Mouse (Mus musculus) forebrain, embryonic 11.5 days (tissue): ENCODE results near the gene Cdh4. TPM values are rescaled to one million over a fixed set of nuclear protein-coding genes. Genes with fewer than 3 reads are reported as not detected.

Source experiments
- ATAC-seq: fragments of 200-750 bp; cut with Nextera tagmentation; replicated peaks from 2 replicates; pipeline ENCODE4 v1.8.0; 2017; ENCODE audit warnings: moderate TSS enrichment; ENCODE audit not compliant: low FRiP score
- DNase-seq: peaks from one replicate; pipeline ENCODE4 v3.0.0-alpha.2; 2017; ENCODE audit warnings: low spot score
- H3K27ac ChIP-seq: fragments of 300-500 bp; sonication (generic); 2 replicates; pipeline ENCODE4 v1.5.1; 2014; ENCODE audit warnings: low read depth, low read length
- H3K27me3 ChIP-seq: fragments of 300-500 bp; sonication (generic); 2 replicates; pipeline ENCODE4 v1.6.1; 2014; ENCODE audit warnings: mild to moderate bottlenecking, low read length, mixed read lengths; ENCODE audit not compliant: control insufficient read depth, insufficient read depth
- H3K36me3 ChIP-seq: fragments of 300-500 bp; sonication (generic); 2 replicates; pipeline ENCODE4 v1.6.1; 2014; ENCODE audit warnings: mild to moderate bottlenecking, low read length, moderate library complexity, mixed read lengths; ENCODE audit not compliant: control insufficient read depth, insufficient read depth
- H3K4me1 ChIP-seq: fragments of 300-500 bp; sonication (generic); replicated peaks from 2 replicates; pipeline ENCODE4 v1.6.1; 2014; ENCODE audit warnings: low read length, mixed read lengths; ENCODE audit not compliant: control insufficient read depth, insufficient read depth
- H3K4me2 ChIP-seq: fragments of 300-500 bp; sonication (generic); 2 replicates; pipeline ENCODE4 v1.6.1; 2014; ENCODE audit warnings: low read depth, mild to moderate bottlenecking, low read length, moderate library complexity, mixed read lengths; ENCODE audit not compliant: severe bottlenecking
- H3K4me3 ChIP-seq: fragments of 300-500 bp; sonication (generic); 2 replicates; pipeline ENCODE4 v1.5.1; 2014; ENCODE audit warnings: low read depth, low read length
- H3K9ac ChIP-seq: fragments of 300-500 bp; sonication (generic); 2 replicates; pipeline ENCODE4 v1.6.1; 2014; ENCODE audit warnings: low read length
- H3K9me3 ChIP-seq: fragments of 300-500 bp; sonication (generic); 2 replicates; pipeline ENCODE4 v1.6.1; 2016; ENCODE audit warnings: low read length, mixed read lengths; ENCODE audit not compliant: control insufficient read depth
- WGBS: fragments of 180-500 bp; shearing (Covaris S2); extraction: QIAGEN DNeasy Blood & Tissue Kit; methylation state at CpG from one replicate; pipeline ENCODE4 v1.1.7; 2014; 5-methylcytosine and 5-hydroxymethylcytosine counted together
- polyA plus RNA-seq: library from polyadenylated mRNA; unstranded; fragments of >200 nt; fragmentation: Nextera tagmentation; extraction: Ambion mirVana; gene quantifications from 2 replicates; pipeline ENCODE4 v1.2.1, GENCODE M21; 2014

Cdh4 gene
- polyA plus RNA-seq, 1 experiment from 2014 or later: 24.5 TPM

DNA sequence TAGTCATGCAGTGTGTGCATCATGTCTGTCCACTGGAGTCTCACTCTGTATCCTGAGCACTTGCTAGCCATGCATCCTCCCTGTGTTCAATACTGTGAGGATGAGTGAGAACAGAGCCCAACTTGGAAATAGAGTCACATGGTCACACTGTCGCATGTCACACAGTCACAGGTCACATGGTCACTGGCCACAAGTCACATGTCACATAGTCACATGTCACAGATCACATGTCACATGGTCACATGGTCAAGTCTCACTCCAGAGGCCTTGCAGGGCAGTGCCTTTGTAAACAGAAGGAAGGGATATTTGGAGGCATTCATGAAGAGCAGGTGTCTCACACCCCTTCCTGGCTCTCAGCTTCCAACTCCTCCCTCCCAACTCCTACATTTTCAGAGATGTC lies 217.0 kb downstream of the Cdh4 start:
- Histone ChIP-seq H3K27me3 (no peaks in the 10 kb centered on the region; the same call in 1 of the 2 replicates), H3K9ac (no peak overlapping the region), H3K4me2 (no peak overlapping the region), H3K27ac (no peak overlapping the region), H3K4me1 (peaks cover 10% of the 10 kb centered on the region), H3K4me3 (no peak overlapping the region), H3K9me3 (no peaks in the 10 kb centered on the region; the same call in 1 of the 2 replicates), H3K36me3 (no peaks in the 10 kb centered on the region)
- WGBS: 100% methylated on average over 1 of the region's 1 CpGs
- DNase-seq: no peak
- ATAC-seq: no peak

DNA sequence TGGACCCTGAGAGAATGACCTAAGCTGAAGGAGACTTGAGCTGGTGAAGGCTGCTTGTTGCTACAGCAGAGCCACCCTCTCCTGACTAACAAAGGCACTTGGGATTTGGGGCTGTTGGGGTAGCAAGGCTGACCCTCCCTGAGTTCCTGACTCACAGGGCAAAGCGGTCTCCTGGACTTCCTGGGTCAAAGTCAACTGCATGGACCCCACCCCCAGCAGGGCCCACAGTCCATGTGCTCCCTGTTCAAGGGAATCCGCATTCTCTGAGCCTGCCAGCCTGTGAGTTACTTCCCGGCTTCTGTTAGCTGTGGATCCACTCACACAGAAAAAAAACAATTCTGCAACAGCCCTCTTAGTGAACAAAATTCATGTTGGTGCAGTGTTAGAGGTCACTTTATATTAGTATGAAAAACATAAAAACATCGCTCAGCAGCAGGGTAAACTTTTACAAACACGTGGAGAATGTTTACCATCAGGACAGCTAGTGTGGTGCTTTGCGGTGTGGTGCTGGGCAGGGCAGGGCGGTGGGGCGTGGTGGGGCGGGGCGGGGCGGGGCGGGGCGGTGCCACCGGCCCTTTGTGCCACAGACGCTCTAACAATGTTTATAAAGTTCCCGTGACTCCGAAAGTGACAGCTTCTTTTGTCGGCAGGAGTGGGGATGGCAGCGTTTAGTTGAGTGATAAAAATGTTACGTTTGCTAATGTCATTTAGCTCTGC lies 219.9 kb downstream of the Cdh4 start:
- H3K4me2 ChIP-seq: peak overlapping the region; percentile 11; the same call in 1 of the 2 replicates
- peak; percentile 69 for ATAC-seq
- no peak for DNase-seq
- WGBS: 6% methylated on average over 20 of the region's 20 CpGs
- no peak overlapping the region for H3K9ac ChIP-seq
- peaks cover 10% of the 10 kb centered on the region for H3K4me1 ChIP-seq
- no peak overlapping the region for H3K4me3 ChIP-seq
- no peaks in the 10 kb centered on the region; the same call in 1 of the 2 replicates for H3K27me3 ChIP-seq
- H3K36me3 ChIP-seq: no peaks in the 10 kb centered on the region
- no peaks in the 10 kb centered on the region; the same call in 1 of the 2 replicates for H3K9me3 ChIP-seq
- H3K27ac ChIP-seq: no peak overlapping the region

DNA sequence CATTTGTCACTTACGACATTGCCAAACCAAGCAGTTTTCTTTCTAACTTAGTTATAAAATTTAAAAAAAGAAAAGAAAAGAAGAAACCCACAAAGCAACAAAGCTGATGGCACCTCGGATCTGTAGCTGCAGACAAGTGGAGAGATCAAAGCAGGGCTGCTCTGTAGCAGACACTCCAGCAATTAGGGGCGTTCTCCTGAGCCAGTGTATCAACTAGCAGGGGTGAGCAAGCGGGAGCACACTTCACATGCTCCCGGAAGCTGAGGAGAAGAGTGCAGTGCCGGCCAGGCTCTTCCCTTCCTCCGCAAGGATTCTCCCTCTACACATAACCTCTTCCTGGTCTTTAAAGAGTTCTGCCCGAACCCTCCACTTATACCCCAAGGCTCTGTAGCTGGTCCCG lies 220.5 kb downstream of the Cdh4 start:
- 17% methylated on average over 9 of the region's 9 CpGs for WGBS
- peak overlapping the region; percentile 11; the same call in 1 of the 2 replicates for H3K4me2 ChIP-seq
- no peaks in the 10 kb centered on the region; the same call in 1 of the 2 replicates for H3K9me3 ChIP-seq
- H3K4me3 ChIP-seq: no peak overlapping the region
- no peaks in the 10 kb centered on the region for H3K36me3 ChIP-seq
- ATAC-seq: peak; percentile 51; the same call in 1 of the 2 replicates
- H3K4me1 ChIP-seq: peaks cover 10% of the 10 kb centered on the region
- no peaks in the 10 kb centered on the region; the same call in 1 of the 2 replicates for H3K27me3 ChIP-seq
- DNase-seq: no peak
- no peak overlapping the region for H3K27ac ChIP-seq
- no peak overlapping the region for H3K9ac ChIP-seq

DNA sequence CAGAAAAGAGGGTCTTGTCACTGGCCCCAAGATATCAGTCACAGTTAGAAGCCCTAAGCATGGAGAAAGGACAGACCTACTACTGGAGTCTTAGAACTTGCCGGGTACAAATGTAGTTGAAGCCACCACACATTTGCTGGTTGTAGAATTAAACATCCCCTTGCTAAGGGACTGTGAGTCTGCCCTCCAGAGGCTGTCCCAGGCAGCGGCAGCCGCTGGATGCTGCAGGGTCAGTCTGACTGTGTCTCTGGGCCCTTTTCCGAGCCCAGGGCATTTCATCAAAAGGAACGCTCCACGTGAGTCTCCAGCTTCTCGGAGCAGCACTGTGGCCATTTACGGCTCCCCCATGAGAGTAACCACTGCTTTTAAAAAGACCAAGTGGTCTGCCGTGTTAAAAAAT lies 221.4 kb downstream of the Cdh4 start:
- ATAC-seq (no peak), DNase-seq (no peak)
- H3K4me1 ChIP-seq: peaks cover 10% of the 10 kb centered on the region
- H3K27me3 ChIP-seq: no peaks in the 10 kb centered on the region; the same call in 1 of the 2 replicates
- no peak overlapping the region for H3K27ac ChIP-seq
- no peaks in the 10 kb centered on the region for H3K36me3 ChIP-seq
- no peak overlapping the region for H3K4me3 ChIP-seq
- H3K9me3 ChIP-seq: no peaks in the 10 kb centered on the region; the same call in 1 of the 2 replicates
- 41% methylated on average over 9 of the region's 9 CpGs for WGBS
- H3K4me2 ChIP-seq: no peak overlapping the region
- no peak overlapping the region for H3K9ac ChIP-seq

DNA sequence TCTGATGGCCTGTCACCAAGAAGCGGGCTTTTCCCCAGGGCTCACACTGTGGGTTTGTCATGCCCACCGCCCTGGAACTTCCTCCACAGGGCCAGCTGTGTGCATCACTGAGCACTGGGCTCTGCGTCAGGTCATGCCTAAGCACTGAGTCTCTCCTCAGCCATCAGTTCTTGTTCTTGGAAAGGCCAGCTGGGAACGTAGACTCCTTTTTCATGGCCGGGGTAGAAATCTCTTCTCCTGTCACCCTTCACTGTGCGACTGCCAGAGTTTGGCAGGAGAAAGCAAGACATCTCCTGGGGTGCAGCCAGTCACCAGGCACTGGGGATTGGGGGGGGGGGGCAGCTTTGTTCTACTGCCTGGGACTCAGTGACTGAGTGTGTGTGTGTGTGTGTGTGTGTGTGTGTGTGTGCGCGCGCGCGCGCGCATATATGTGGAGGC lies 222.0 kb downstream of the Cdh4 start:
- H3K4me2 ChIP-seq: no peak overlapping the region
- H3K4me1 ChIP-seq: peaks cover 10% of the 10 kb centered on the region
- H3K27me3 ChIP-seq: no peaks in the 10 kb centered on the region; the same call in 1 of the 2 replicates
- H3K4me3 ChIP-seq: no peak overlapping the region
- DNase-seq (no peak), ATAC-seq (no peak)
- WGBS: 85% methylated on average over 13 of the region's 13 CpGs
- H3K9ac ChIP-seq: no peak overlapping the region
- no peaks in the 10 kb centered on the region for H3K36me3 ChIP-seq
- no peak overlapping the region for H3K27ac ChIP-seq
- H3K9me3 ChIP-seq: no peaks in the 10 kb centered on the region; the same call in 1 of the 2 replicates

DNA sequence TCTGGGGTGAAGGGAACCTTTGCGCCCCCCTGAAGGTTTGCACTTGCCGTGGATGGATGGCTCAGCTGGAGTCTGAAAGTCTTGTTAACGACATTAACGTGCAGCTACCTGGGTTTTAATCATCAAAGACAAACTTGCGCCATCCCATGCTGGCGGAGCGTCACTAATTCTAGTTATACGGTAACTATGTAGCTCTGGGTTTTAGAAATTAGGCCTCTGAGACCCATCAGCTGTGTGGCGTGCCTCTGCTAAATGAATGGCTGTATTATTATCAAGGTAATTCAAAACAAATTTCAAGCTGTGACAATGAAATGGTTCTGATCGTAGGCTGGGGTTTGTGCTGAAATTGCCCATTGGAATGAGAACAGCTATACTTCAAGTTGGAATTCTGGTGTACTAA lies 228.5 kb downstream of the Cdh4 start:
- Histone ChIP-seq H3K36me3 (no peaks in the 10 kb centered on the region), H3K9me3 (no peaks in the 10 kb centered on the region), H3K27me3 (no peaks in the 10 kb centered on the region), H3K27ac (no peak overlapping the region), H3K4me2 (no peak overlapping the region), H3K4me3 (no peak overlapping the region), H3K9ac (no peak overlapping the region), H3K4me1 (peaks cover 8% of the 10 kb centered on the region; the same call in 1 of the 2 replicates)
- ATAC-seq: no peak
- WGBS: 27% methylated on average over 10 of the region's 10 CpGs
- no peak for DNase-seq

DNA sequence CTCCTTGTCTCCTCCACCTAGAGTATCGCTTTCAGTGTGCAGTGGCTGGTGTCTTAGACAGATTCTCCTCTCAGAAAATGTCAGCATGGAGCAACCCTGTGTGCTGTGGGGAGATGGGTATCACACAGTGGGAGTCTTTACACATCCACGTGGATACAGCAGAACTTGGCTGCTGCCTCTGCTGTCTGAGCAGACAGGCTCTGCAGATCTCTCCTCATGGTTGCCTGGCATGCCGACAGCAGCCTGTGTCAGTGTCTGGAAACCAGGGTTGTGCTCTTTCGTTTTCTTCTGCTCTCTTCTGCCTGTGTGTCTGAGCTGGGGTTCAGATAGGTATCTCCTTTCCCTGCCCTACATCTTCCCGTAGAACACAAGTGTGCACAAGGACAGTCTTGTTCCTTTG lies 237.6 kb downstream of the Cdh4 start:
- no peaks in the 10 kb centered on the region for H3K36me3 ChIP-seq
- no peak overlapping the region for H3K9ac ChIP-seq
- H3K4me2 ChIP-seq: no peak overlapping the region
- no peaks in the 10 kb centered on the region for H3K9me3 ChIP-seq
- ATAC-seq (no peak), DNase-seq (no peak)
- no peak overlapping the region for H3K4me3 ChIP-seq
- no peak overlapping the region for H3K27ac ChIP-seq
- H3K27me3 ChIP-seq: no peaks in the 10 kb centered on the region
- 84% methylated on average over 5 of the region's 5 CpGs for WGBS
- no peaks in the 10 kb centered on the region for H3K4me1 ChIP-seq

DNA sequence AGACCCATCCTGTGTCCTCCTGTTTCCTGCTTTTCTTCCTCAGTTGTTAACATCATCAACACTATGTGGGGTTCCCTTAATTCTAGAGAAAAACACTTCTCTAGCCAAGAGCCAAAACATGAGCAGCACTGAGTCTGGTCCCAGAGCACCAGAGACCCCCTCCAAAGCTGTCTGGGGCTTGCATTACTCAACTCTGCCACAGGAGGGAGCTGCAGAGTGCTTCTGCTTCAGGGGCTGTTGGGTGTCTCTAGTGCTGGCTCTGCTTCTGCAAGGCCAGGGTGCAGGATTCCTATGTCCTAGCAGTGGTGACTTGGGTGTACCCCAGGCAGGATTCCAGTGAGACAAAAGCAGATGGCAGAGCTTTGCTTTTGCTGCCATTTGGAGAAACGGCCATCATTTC lies 239.2 kb downstream of the Cdh4 start:
- no peak overlapping the region for H3K4me3 ChIP-seq
- no peak overlapping the region for H3K27ac ChIP-seq
- no peaks in the 10 kb centered on the region for H3K4me1 ChIP-seq
- no peaks in the 10 kb centered on the region for H3K27me3 ChIP-seq
- 0 out of 2 replicates have a peak, but pooled peaks have one; percentile 39 for ATAC-seq
- no peak overlapping the region for H3K9ac ChIP-seq
- H3K36me3 ChIP-seq: no peaks in the 10 kb centered on the region
- H3K9me3 ChIP-seq: no peaks in the 10 kb centered on the region
- WGBS: 82% methylated on average over 1 of the region's 1 CpGs
- no peak overlapping the region for H3K4me2 ChIP-seq
- DNase-seq: peak; percentile 69

DNA sequence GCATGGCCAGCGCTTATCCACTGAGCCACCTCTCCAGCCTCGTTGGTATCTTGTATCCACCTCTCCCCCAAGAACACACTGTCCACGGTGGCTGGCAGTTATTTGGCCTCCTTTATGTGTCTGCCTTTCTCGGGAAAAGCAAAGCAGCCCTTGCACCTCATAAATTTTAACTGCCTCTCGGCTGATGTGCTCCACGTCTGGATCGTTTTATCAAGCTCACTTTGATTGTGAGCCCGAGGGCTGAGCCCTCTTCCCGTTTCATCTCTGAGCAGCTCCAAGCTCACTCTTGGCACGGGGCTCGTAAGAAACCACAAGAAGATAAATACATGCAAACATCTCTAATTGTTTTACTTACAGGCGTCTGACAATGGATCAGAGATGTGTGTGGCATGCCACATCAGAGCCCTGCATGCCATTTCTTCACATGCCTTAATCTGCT lies 245.0 kb downstream of the Cdh4 start:
- Histone ChIP-seq H3K4me3 (no peak overlapping the region), H3K4me2 (no peak overlapping the region), H3K4me1 (no peaks in the 10 kb centered on the region), H3K9me3 (no peaks in the 10 kb centered on the region), H3K9ac (no peak overlapping the region), H3K27me3 (no peaks in the 10 kb centered on the region), H3K27ac (no peak overlapping the region), H3K36me3 (no peaks in the 10 kb centered on the region)
- WGBS: 62% methylated on average over 12 of the region's 12 CpGs
- ATAC-seq: no peak
- no peak for DNase-seq
